8 mouse cellular contexts compared by ENCODE assay signal in the genomic region with DNA sequence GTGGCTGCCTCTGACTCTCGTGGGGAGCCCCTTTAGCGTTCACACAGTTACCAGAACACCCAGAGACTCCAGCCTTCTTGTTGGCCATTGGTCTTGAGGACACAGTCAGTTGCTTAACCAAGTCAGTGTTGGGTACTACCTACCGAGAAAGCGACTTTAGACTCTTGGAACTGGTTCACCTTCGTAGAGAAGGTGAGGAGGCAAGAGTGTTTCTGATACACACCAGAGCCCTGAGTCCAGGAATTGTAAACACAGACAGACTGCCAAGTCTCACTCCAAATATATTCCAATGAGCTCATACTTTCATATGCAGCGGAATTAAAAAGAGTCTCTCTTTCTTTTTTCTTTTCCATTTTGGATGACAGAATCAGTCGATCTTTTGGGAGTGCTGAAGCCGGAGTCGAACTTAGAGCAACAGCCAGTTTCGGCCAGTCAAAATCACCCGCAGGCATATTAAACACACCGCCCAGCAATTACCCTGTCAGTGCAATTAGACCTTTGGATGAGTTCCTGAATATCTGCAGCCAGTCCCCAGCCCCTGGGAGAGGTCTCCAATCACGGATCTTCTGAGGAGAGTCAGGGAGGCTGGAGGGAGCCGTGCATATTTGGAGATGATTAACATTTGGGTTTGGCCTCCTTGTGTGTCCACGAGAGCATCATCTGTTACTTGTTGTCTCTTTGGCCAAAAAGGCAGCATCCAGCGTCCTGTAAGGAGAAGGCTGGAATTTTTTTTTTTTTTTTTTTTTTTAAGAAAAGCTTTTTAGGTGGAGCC. TPM values are rescaled to one million over a fixed set of nuclear protein-coding genes. Genes with fewer than 3 reads are reported as not detected.
DNase-seq lines count a peak whose midpoint lies in the region; ATAC-seq and TF ChIP-seq lines count a peak whose summit lies in the region.

No protein-coding gene starts in this region.

- peak overlapping the region; percentile 75; the same call in 1 of the 2 replicates for H3K27ac ChIP-seq in kidney, embryonic 16.5 days (ENCODE audit: low read length)
- peak overlapping the region; percentile 22; the same call in 1 of the 2 replicates for H3K27ac ChIP-seq in forebrain, embryonic 12.5 days
- no peak overlapping the region for H3K27ac ChIP-seq in midbrain, postnatal 0 days (ENCODE audit: low read depth, low read length)

- no peak for ATAC-seq in kidney, embryonic 16.5 days (ENCODE audit: low FRiP score, low TSS enrichment)
- no peak for ATAC-seq in forebrain, embryonic 12.5 days (ENCODE audit: low FRiP score)
- no peak for ATAC-seq in midbrain, postnatal 0 days (ENCODE audit: low FRiP score)

- 49% methylated on average over 16 of the region's 16 CpGs for WGBS in kidney, embryonic 16.5 days
- WGBS in forebrain, embryonic 12.5 days: 57% methylated on average over 16 of the region's 16 CpGs
- WGBS in midbrain, postnatal 0 days: 58% methylated on average over 16 of the region's 16 CpGs

- no peak overlapping the region for H3K4me3 ChIP-seq in kidney, embryonic 16.5 days (ENCODE audit: low read length)
- no peak overlapping the region for H3K4me3 ChIP-seq in forebrain, embryonic 12.5 days (replicated peaks)
- no peak overlapping the region for H3K4me3 ChIP-seq in midbrain, postnatal 0 days (ENCODE audit: low read depth, low read length)

- H3K4me2 ChIP-seq in kidney, embryonic 16.5 days (replicated peaks; ENCODE audit: low read depth, low read length): no peak overlapping the region
- H3K4me2 ChIP-seq in forebrain, embryonic 12.5 days: 0 out of 2 replicates have a peak overlapping the region, but pooled peaks have one; percentile 22
- no peak overlapping the region for H3K4me2 ChIP-seq in midbrain, postnatal 0 days (ENCODE audit: low read depth, low read length, poor library complexity, severe bottlenecking)

- DNase-seq in kidney, postnatal 10 days: no peak
- DNase-seq in heart, postnatal 36 days: peak; percentile 31 to 58
- peak; percentile 42 for DNase-seq in midbrain, postnatal 0 days (ENCODE audit: low spot score)
- DNase-seq in left cerebral cortex, adult 18-20 months (ENCODE audit: low spot score in 2 of 2): no peak
- DNase-seq in cerebellum, postnatal 25 days: no peak
- no peak for DNase-seq in left cerebral cortex, postnatal 25 days (ENCODE audit: low spot score in 2 of 2)

- no peaks in the 10 kb centered on the region for H3K36me3 ChIP-seq in kidney, embryonic 16.5 days (ENCODE audit: insufficient read depth, low read length)
- H3K36me3 ChIP-seq in forebrain, embryonic 12.5 days (replicated peaks): no peaks in the 10 kb centered on the region
- H3K36me3 ChIP-seq in midbrain, postnatal 0 days (ENCODE audit: insufficient read depth, low read length): no peaks in the 10 kb centered on the region

- H3K4me1 ChIP-seq in kidney, embryonic 16.5 days (ENCODE audit: insufficient read depth, low read length): peaks cover 53% of the 10 kb centered on the region
- H3K4me1 ChIP-seq in forebrain, embryonic 12.5 days: peaks cover 44% of the 10 kb centered on the region
- H3K4me1 ChIP-seq in midbrain, postnatal 0 days (ENCODE audit: insufficient read depth, low read length): peaks cover 7% of the 10 kb centered on the region; the same call in 1 of the 2 replicates

- no peaks in the 10 kb centered on the region for H3K27me3 ChIP-seq in kidney, embryonic 16.5 days (ENCODE audit: insufficient read depth, low read length)
- peaks cover 31% of the 10 kb centered on the region for H3K27me3 ChIP-seq in forebrain, embryonic 12.5 days
- H3K27me3 ChIP-seq in midbrain, postnatal 0 days (ENCODE audit: insufficient read depth, low read length): no peaks in the 10 kb centered on the region

- H3K9ac ChIP-seq in kidney, embryonic 16.5 days (replicated peaks; ENCODE audit: low read length): no peak overlapping the region
- no peak overlapping the region for H3K9ac ChIP-seq in forebrain, embryonic 12.5 days
- H3K9ac ChIP-seq in midbrain, postnatal 0 days (replicated peaks; ENCODE audit: low read length, poor library complexity, severe bottlenecking): no peak overlapping the region

- H3K9me3 ChIP-seq in kidney, embryonic 16.5 days (ENCODE audit: low read length): no peaks in the 10 kb centered on the region
- H3K9me3 ChIP-seq in forebrain, embryonic 12.5 days: no peaks in the 10 kb centered on the region
- no peaks in the 10 kb centered on the region for H3K9me3 ChIP-seq in midbrain, postnatal 0 days (ENCODE audit: low read length)

- intact Hi-C loops in heart, postnatal 36 days (cut with DNase I): no loop called here
- intact Hi-C loops in left cerebral cortex, postnatal 25 days (cut with DNase I): no loop called here

- no peak for TF ChIP-seq CTCF in midbrain, postnatal 0 days (IDR thresholded peaks at IDR 0.05)

RNA-seq across cellular contexts. Expression of gene Angptl1, which starts 57.9 kb away (rescaled TPM):
- polyA plus RNA-seq in kidney, embryonic 16.5 days (2015; fragmentation: Nextera tagmentation; extraction: Ambion mirVana): 0.99 and 2.1 TPM in 2 replicates
- 1.7 and 1.9 TPM in 2 replicates for polyA plus RNA-seq in forebrain, embryonic 12.5 days (2016; fragmentation: Nextera tagmentation; extraction: Ambion mirVana)
- total RNA-seq in heart, postnatal 36 days (2021): 1 to 10 TPM; 2.3 to 2.5 TPM
- 0.47 TPM in 1 of 2 replicates, not detected in the other for total RNA-seq in midbrain, postnatal 0 days (2014; rRNA removed)
- polyA plus RNA-seq in midbrain, postnatal 0 days (2015; fragmentation: Nextera tagmentation; extraction: Ambion mirVana): 0.25 and 0.27 TPM in 2 replicates
- 1 to 10 TPM; 1.2 to 1.3 TPM for total RNA-seq in left cerebral cortex, adult 18-20 months (2021)
- total RNA-seq in left cerebral cortex, postnatal 25 days (2021): under 1 TPM; 0.53 to 0.78 TPM

Comparison
In these comparisons a context has a peak if more than half of its experiments do, and no peak if none do; other contexts are left out.
1. DNase-seq: peak in heart, postnatal 36 days (2 of 2) and midbrain, postnatal 0 days (single experiment); none in kidney, postnatal 10 days (single experiment), left cerebral cortex, adult 18-20 months (0 of 2), cerebellum, postnatal 25 days (0 of 2) and left cerebral cortex, postnatal 25 days (0 of 2).